Mouse (Mus musculus) lung, postnatal 25 days (tissue): ENCODE results near the gene Cul4a.

ENCODE experiments used
- DNase-seq: peaks from one replicate; pipeline ENCODE4 v3.0.0; 2022; ENCODE audit warnings: low spot score

Cul4a gene

DNA sequence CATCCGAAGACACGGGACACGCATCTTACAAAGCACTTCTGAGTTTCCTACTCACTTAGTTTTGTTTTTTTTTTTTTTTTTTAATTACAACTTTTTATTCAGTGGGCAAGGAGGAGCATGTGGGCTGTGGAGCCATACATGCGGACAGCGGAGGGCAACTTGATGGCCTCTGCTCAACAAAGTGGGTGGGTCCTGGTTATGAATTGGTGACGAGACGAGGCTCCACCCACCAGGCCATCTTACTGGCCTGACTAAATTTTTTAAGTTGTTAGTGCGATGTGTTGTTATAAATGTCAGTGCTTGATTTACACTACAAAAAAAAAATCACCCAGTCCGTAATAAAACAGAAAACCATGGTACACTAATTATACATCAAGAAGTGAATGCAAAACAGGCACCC lies 75.0 kb downstream of the Cul4a start:
- no peak for DNase-seq

DNA sequence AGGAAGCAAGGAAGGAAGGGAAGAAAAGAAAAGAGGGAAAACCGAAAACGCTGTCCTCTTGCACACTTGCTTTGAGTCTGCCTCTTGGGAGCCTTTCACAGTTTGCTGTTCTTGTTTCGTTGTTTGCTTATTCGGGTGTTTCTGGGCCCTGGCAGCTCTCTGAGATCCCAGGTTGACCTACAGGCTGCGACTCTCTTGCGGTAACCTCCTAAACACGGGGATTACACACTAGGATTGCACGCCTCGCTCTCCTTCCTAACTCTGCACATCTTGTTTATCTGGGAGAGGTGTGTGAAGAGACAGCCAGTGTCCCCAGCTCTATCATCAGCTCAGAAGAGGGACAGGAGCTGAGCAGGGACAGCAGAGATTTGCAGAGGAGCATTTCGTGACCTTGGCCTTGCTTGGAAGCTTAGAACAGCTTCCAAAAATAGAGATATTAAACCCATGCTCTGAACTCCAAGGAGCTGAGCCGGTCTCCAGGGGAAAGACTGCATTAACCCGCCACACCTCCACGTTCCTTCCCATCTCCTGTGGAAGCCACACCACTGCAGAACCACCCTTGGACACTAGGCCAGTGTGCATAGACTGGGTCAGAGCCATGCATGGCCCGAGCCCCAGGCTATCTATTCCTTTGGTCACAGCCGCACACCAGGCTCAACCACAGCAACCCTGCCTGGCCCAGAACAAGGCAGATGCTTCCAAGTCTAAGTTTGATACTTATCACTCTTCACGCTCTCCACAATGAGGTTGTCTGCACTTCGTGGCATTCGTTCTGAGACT lies 75.7 kb downstream of the Cul4a start:
- no peak for DNase-seq

DNA sequence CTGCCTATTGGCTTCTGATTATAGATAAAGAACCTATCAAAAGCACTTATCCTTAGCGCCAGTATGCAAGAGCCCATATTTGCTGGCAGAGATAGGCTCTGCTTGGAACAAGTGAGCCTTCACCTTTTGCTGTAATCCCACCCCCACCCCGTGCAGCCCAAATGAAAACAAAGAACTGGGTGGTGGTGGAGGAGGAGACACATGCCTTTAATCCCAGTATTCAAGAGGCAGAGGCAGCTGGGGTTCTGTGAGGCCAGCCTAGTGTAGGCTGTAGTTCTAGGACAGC lies 76.2 kb downstream of the Cul4a start:
- no peak for DNase-seq

DNA sequence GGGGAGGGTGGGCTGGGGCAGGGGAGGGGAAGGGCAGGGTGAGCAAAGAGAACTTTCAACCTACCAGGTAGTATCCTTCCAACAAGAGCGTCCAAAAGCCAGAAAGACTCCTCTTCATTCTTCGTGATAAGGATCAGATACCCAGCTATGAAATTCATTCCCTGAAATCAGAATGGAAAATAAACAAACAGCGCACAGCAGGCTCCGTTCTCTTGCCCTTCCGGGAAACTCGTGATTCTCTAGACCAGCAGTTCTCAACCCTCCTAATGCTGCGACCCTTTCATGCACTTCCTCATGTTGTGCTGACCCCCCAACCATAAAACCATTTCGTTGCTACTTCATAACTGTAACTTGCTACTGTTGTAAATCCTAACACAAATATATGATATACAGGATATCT lies 81.4 kb downstream of the Cul4a start:
- DNase-seq, result peak; percentile 54

DNA sequence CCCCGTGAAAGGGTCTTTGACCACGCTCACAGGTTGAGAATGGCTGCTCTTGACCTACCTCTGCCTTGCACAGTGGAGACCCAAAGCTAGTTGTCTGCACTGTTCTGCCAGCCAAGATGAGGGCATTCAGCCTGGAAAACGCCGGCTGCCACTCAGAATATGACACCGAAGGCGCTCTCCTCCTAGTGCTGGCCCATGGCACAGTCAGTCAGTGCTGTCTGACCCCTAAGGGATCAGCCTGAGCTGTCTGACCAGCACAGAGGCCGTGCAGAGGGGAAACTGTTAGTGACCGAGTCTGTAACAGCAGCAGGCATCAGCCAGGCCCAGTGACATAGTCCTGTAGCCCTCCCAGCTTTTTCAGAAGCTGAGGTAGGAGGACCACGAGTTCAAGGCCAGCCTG lies 81.8 kb downstream of the Cul4a start:
- no peak for DNase-seq

DNA sequence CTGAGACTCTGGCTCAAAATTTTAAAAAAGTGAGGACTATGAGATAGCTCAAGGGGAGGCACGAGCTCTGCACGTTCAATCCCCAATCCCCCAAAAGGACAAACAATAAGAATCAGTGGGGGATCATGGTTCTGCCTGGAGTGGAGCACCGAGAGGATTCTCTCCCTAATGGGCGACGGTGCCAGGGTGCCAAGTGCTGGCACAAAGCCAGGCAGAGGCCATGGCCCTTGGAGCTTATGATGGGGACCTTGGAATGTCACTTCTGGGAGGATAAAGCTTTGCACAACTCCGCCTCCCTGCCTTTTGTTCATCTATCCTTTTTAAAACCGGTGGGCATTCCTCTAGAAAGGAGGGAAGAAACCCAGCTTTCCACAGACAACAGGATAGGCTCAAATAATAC lies 82.2 kb downstream of the Cul4a start:
- no peak for DNase-seq

DNA sequence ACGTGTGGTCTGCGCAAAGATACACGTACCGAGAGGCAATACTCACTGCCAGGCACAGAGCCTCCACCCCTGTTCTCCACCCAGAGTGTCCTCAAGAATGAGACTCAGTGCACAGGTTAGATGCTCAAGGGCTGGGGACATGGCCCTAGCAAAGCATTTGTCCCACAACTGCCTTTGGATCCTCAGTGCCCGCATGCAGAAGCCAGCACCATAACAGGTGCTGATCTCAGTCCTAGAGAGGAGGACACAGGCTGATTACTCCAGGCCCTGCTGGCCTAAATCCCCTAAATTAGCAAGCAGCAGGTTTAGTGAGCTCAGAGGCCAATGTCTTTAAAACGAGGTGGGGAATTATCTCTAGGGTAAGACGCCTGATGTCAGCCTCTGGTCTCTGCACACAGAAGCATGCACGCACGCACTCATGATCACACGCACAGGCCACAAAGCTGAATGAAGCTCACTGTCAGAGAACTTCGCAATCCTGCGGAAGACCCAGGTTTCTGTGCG lies 82.7 kb downstream of the Cul4a start:
- no peak for DNase-seq

DNA sequence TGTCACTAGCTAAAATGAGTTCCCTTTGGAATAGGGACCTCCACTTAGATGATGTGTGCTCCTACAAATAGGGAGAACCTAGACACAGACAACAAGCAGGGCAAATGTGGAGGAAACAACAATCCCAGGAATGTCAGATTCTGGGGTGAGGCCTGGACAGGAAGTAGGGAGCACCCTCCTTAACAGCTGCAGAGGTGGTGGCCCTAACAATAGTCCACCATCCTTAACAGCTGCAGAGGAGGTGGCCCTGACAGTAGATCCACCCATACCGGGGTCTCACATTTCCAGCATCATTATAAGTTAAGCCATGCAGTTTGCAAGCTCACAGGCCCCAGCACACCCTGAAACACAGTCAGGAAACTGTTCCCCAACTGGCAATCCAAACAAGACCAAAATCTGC lies 83.4 kb downstream of the Cul4a start:
- no peak for DNase-seq

DNA sequence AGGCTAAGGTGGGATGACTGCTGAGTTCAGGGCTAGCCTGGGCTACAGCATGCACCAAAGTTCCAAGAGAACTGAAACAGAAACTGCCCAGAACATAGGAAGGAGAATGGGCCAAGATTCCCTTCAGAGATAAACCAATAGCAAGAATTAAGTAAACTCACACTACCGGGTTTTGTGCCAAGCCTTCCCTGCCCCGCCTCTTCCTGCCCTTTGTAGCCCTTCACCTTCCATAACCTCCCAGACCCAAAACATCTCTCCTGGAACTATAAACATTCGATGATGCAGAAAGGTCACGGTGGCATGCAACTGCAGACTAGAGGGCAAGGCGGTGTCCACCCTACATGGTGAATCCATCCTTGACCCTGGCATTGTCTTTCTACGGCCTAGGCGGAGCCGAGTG lies 84.8 kb downstream of the Cul4a start:
- DNase-seq, result peak; percentile 84

DNA sequence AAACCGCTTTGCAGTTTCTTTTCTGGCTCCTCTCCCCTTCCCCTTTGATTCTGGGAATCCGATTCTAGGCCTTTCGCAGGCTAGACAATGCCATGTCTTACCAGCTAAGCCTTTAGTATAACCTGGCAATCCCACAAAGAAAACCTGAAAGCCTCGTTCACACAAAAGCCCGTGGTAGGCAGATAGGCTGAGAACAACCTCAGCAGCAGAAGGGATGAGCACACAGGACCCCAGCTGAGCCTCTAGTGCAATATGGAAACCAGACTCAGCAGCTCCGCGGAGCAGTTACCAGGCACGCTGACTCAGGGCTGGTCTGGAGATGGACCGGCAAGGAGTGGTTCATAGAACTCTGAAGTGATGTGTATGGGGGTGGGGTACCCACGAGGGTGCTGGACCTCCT lies 89.4 kb downstream of the Cul4a start:
- DNase-seq, result no peak

DNA sequence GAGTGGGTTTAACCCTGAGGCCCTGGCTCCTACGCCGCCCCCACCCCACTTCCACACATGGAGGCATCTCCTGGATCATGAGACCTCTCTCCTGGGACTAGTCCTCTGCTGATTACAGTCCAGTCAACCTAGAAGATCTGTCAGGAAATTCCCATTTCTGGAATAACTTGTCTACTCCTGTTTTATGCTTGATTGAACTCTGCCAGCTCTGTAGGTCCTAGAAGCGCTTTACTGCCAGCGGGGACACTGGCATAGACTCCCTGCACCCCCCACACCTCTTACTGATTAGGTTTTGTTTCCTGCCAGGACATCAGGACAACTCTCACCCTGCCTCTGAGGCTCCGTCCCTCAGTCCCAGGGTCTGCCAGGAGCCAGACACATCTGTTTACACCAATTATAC lies 92.1 kb downstream of the Cul4a start:
- no peak for DNase-seq
